Mouse (Mus musculus) stomach, postnatal 0 days (tissue): ENCODE measurements at regions not wholly inside any gene's neighbourhood (a gene's known extent, or its start where the extent isn't known, plus 50 kb on each side); places are given as distances from the start of the nearest gene placed in this dataset.

Source experiments
- CTCF ChIP-seq: IDR thresholded peaks from 2 replicates; pipeline ENCODE4 v1.5.1; 2016; ENCODE audit warnings: antibody characterized with exemption, low read depth, mild to moderate bottlenecking, moderate library complexity
- EP300 ChIP-seq: optimal IDR thresholded peaks from 2 replicates; pipeline ENCODE3; 2016; ENCODE audit warnings: antibody characterized with exemption

DNA sequence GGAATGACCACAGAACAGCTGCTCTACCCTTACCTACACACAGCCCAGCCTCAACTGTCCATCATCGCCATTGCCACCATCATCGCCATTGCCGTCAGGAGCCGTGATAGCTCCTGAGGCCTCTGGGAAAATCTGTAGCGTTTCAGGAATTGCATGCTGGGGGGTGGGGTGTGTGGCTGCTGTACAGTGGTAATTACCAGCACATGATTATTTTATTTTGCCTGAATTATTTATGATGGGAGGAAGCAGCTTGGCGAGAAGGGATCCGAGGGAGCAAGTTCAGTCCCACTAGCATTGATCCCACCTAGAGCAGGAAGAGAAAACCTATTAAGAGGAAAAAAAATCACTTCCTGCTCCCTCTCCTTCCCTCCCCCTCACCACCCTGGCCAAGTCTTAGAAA, 125.1 kb downstream of the Snx10 start:
- TF ChIP-seq CTCF: no peak
- no peak for TF ChIP-seq EP300
